Mouse (Mus musculus) heart, postnatal 0 days (tissue): Measurements from ENCODE around the gene Efhd2. TPM values are rescaled to one million over a fixed set of nuclear protein-coding genes. Genes with fewer than 3 reads are reported as not detected.

ENCODE experiments used
- ATAC-seq: fragments of 200-750 bp; cut with Nextera tagmentation; 2 replicates; pipeline ENCODE4 v1.8.0; 2017; ENCODE audit warnings: low read depth, moderate number of reproducible peaks, moderate library complexity; ENCODE audit not compliant: insufficient read depth
- DNase-seq: peaks from one replicate; pipeline ENCODE4 v3.0.0-alpha.2; 2016; ENCODE audit warnings: low spot score
- H3K27ac ChIP-seq: fragments of 300-500 bp; sonication (generic); 2 replicates; pipeline ENCODE4 v1.5.1; 2014; ENCODE audit warnings: low read depth, mild to moderate bottlenecking
- H3K27me3 ChIP-seq: fragments of 300-500 bp; sonication (generic); 2 replicates; pipeline ENCODE4 v1.6.1; 2014; ENCODE audit warnings: low read length, mixed read lengths; ENCODE audit not compliant: control insufficient read depth, insufficient read depth
- H3K36me3 ChIP-seq: fragments of 300-500 bp; sonication (generic); replicated peaks from 2 replicates; pipeline ENCODE4 v1.6.1; 2014; ENCODE audit warnings: low read length, mixed read lengths; ENCODE audit not compliant: control insufficient read depth, insufficient read depth
- H3K4me1 ChIP-seq: fragments of 300-500 bp; sonication (generic); 2 replicates; pipeline ENCODE4 v1.6.1; 2014; ENCODE audit warnings: antibody characterized with exemption; ENCODE audit not compliant: control insufficient read depth, insufficient read depth
- H3K4me2 ChIP-seq: fragments of 300-500 bp; sonication (generic); 2 replicates; pipeline ENCODE4 v1.6.1; 2014; ENCODE audit warnings: low read depth, mild to moderate bottlenecking, low read length, moderate library complexity
- H3K4me3 ChIP-seq: fragments of 300-500 bp; sonication (generic); 2 replicates; pipeline ENCODE4 v1.5.1; 2014; ENCODE audit warnings: low read depth, low read length
- H3K9ac ChIP-seq: fragments of 300-500 bp; sonication (generic); replicated peaks from 2 replicates; pipeline ENCODE4 v1.6.1; 2014; ENCODE audit warnings: low read depth, low read length, mixed read lengths
- H3K9me3 ChIP-seq: fragments of 300-500 bp; sonication (generic); replicated peaks from 2 replicates; pipeline ENCODE4 v1.6.1; 2016; ENCODE audit warnings: low read length; ENCODE audit not compliant: control insufficient read depth
- CTCF ChIP-seq: IDR thresholded peaks from 2 replicates; pipeline ENCODE4 v1.5.1; 2016; ENCODE audit warnings: antibody characterized with exemption, control low read depth, low read depth
- EP300 ChIP-seq: IDR thresholded peaks from 2 replicates; pipeline ENCODE4 v1.6.1; 2016; ENCODE audit warnings: antibody characterized with exemption, low read depth
- WGBS: fragments of 180-500 bp; shearing (Covaris S2); extraction: QIAGEN DNeasy Blood & Tissue Kit; methylation state at CpG from one replicate; pipeline ENCODE4 v1.1.7; 2014; 5-methylcytosine and 5-hydroxymethylcytosine counted together
- polyA plus RNA-seq: library from polyadenylated mRNA; unstranded; fragments of >200 nt; fragmentation: Nextera tagmentation; extraction: Ambion mirVana; gene quantifications from 2 replicates; pipeline ENCODE4 v1.2.1, GENCODE M21; 2015
- total RNA-seq: library from RNA; depleted of rRNA; stranded (reverse); fragments of >200 nt; gene quantifications from 2 replicates; pipeline ENCODE4 v1.2.3, GENCODE M21; 2014; ENCODE audit warnings: low replicate concordance

The Efhd2 gene
- total and polyA plus RNA-seq, 2 experiments from 2014 or later = 42.9 to 56.9 TPM

DNA sequence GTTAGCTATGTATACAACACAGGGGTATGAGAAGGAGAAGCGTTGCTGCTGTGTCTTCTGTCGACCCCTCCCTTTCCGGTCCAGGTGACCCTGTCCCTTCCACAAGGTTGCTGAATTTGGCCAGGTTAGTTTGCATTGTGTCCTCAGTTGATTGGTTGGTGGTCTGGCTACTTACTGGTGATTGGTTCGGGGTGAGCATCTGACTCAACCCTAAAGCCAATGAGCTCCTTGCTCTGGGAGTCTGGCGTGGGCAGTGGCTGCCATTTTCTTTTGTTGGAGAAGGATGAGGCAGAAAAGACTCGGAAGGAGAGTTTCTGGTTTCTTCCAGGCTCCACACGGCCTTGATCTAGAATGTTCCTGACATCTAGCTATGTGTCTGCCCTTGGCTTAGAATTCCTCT is 55.4 kb downstream of the Efhd2 start:
- Histone ChIP-seq H3K4me2 (no peak overlapping the region), H3K4me3 (no peak overlapping the region), H3K27ac (no peak overlapping the region), H3K27me3 (no peaks in the 10 kb centered on the region), H3K9ac (no peak overlapping the region), H3K4me1 (no peaks in the 10 kb centered on the region), H3K9me3 (no peaks in the 10 kb centered on the region), H3K36me3 (peaks cover 14% of the 10 kb centered on the region)
- DNase-seq (no peak), ATAC-seq (no peak)
- TF ChIP-seq CTCF (no peak), EP300 (no peak)
- 88% methylated on average over 7 of the region's 7 CpGs for whole genome bisulfite sequencing

DNA sequence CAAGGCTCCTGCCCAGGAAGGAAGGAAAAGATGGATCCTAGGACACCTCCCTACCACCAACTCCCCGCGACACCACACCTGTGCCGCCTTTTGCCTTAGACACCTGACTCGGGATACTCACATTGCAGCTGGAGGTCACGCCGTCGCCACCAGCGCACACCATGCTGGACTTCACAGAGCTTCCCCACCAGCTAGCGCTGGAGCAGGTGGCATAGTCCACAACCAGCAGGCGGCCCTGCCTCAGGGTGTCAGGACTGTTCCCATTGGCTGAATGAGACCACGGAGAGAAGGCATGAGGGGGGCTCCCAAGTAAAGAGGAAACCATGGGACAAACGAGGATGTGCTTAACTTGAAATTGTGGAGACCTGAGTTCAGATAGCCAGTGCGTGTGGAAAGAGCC is 55.9 kb downstream of the Efhd2 start:
- H3K9me3 ChIP-seq = no peaks in the 10 kb centered on the region
- no peak overlapping the region for H3K4me3 ChIP-seq
- H3K27me3 ChIP-seq = no peaks in the 10 kb centered on the region
- H3K36me3 ChIP-seq = peaks cover 19% of the 10 kb centered on the region
- DNase-seq (no peak), ATAC-seq (no peak)
- TF ChIP-seq EP300 = no peak
- TF ChIP-seq CTCF = no peak
- H3K9ac ChIP-seq = no peak overlapping the region
- H3K4me1 ChIP-seq = no peaks in the 10 kb centered on the region
- WGBS = 87% methylated on average over 13 of the region's 13 CpGs
- no peak overlapping the region for H3K27ac ChIP-seq
- H3K4me2 ChIP-seq = no peak overlapping the region

DNA sequence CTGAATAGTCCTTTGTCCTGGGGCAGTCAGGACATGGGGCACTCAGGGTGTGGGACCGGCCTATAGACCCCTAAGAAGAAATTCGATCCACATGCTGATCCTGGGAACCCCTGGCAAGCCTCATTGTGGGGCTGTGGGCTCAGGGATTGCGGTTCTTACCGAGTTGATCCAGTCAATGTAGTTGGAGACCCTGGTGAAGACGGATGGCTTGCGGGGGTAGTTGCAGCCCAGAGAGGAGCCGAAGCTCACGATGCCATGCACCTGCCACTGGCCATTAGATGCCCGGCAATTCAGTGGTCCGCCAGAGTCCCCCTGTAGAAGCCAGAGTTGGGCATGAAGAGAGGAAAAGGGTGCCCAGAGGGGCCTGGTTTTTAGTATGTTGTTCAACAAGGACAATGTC is 57.0 kb downstream of the Efhd2 start:
- H3K4me1 ChIP-seq = no peaks in the 10 kb centered on the region
- DNase-seq (no peak), ATAC-seq (no peak)
- no peak overlapping the region for H3K4me2 ChIP-seq
- WGBS = 81% methylated on average over 10 of the region's 10 CpGs
- H3K9me3 ChIP-seq = no peaks in the 10 kb centered on the region
- no peak overlapping the region for H3K9ac ChIP-seq
- no peaks in the 10 kb centered on the region for H3K27me3 ChIP-seq
- H3K27ac ChIP-seq = no peak overlapping the region
- no peak for TF ChIP-seq CTCF
- TF ChIP-seq EP300 = no peak
- H3K36me3 ChIP-seq = peaks cover 30% of the 10 kb centered on the region
- H3K4me3 ChIP-seq = no peak overlapping the region

DNA sequence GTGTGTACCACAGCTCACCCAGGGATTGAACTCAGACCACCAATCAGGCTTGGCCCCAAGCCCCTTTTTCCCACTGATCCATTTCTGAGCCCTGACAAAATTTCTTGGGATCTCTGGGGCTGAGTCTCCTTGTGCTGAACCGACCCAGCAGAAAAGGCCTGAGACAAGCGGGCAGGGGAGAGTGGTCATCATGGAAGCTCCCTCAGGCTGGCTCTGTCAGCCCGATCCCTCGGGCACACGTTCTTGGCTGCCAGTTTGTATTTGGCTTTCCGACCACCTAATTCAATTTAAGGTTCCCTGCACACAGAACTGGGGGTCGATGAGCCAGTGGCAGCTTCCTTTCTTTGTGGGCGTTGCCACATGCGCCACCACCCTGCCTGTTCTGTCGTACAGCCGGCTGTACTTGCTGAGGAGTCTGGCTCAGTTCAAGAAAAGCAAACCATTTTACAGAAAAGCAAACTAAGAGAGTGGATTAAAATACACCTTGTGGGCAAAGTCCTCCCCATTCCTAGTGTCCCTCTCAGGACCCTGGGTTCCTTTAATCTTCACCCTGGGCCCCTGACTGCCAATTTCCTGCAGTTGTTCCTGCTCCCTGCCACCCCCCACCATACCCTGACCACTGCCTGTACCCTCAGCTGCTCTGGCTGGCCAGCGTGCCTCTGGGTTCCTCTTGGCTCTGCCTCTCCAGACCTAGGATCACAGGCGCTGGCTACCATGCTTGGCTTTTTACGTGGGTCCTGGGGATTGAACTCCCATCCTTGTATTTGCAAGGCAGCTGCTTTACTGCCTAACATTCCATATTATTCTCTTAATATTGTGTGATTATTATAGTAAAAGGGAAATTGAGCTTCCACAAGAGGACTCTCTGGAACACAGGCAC is 57.7 kb downstream of the Efhd2 start:
- Histone ChIP-seq H3K4me2 (no peak overlapping the region), H3K9me3 (no peaks in the 10 kb centered on the region), H3K27ac (no peak overlapping the region), H3K9ac (no peak overlapping the region), H3K4me3 (no peak overlapping the region), H3K4me1 (no peaks in the 10 kb centered on the region), H3K36me3 (peaks cover 36% of the 10 kb centered on the region), H3K27me3 (no peaks in the 10 kb centered on the region)
- no peak for DNase-seq
- TF ChIP-seq CTCF = no peak
- no peak for TF ChIP-seq EP300
- no peak for ATAC-seq
- 73% methylated on average over 14 of the region's 14 CpGs for WGBS

DNA sequence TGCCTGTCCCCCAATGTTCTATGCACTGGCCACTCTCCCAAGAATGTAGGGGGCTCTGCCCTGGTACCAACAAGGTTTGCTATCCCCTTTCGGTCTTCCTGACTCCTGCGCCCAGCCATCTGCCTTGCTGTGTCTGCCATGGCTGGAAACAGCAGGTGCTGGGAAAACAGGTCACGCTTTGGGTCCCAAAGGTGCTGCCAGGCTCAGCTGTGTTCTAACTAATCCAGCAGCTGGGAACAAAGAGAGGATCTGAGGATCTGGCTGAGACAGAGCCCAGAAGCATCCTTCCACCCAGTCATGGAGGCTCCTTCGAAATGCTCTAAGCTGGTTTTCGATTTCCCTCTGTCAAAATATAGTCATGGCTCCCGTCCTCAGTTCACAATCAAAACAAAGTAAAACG is 58.5 kb downstream of the Efhd2 start:
- H3K27ac ChIP-seq = no peak overlapping the region
- no peak for ATAC-seq
- TF ChIP-seq EP300 (no peak), CTCF (no peak)
- H3K27me3 ChIP-seq = no peaks in the 10 kb centered on the region
- no peaks in the 10 kb centered on the region for H3K4me1 ChIP-seq
- DNase-seq = no peak
- H3K36me3 ChIP-seq = peaks cover 44% of the 10 kb centered on the region
- H3K4me3 ChIP-seq = no peak overlapping the region
- no peaks in the 10 kb centered on the region for H3K9me3 ChIP-seq
- no peak overlapping the region for H3K9ac ChIP-seq
- H3K4me2 ChIP-seq = no peak overlapping the region
- WGBS = 85% methylated on average over 7 of the region's 7 CpGs

DNA sequence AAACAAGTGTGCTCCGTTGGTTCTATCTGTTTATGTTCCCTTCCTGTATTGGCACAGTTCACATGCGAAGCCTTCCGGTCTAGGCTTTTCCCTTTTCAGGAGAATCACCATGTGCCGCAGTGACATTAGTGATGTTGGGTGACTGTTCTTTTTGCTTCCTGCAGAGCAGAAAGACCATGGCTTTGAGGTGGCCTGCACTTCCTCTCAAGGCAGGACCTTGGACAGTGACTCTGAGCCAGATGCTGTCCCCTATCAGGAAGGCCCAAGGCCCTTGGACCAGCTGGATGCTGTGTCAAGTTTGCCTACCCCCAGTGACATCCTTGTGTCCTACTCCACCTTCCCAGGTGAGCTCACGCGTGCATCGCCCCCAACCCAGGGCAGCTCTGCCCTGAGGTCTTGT is 63.3 kb downstream of the Efhd2 start:
- Histone ChIP-seq H3K9me3 (no peaks in the 10 kb centered on the region), H3K27ac (no peak overlapping the region), H3K4me1 (no peaks in the 10 kb centered on the region), H3K36me3 (peaks cover 92% of the 10 kb centered on the region), H3K9ac (no peak overlapping the region), H3K27me3 (no peaks in the 10 kb centered on the region), H3K4me2 (no peak overlapping the region), H3K4me3 (no peak overlapping the region)
- no peak for DNase-seq
- TF ChIP-seq CTCF (no peak), EP300 (no peak)
- 96% methylated on average over 7 of the region's 7 CpGs for WGBS
- no peak for ATAC-seq
